Mouse (Mus musculus) forebrain, embryonic 10.5 days (tissue): Measurements from ENCODE around the gene Vmn1r172. TPM values are rescaled to one million over a fixed set of nuclear protein-coding genes. Genes with fewer than 3 reads are reported as not detected.
"Not testable (repeated sequence)": the region's sequence is repeated elsewhere in the genome, so short reads cannot be mapped to it uniquely, and the experiment has no call there.

Experiments
- DNase-seq: peaks from one replicate; pipeline ENCODE4 v3.0.0-alpha.2; 2017; ENCODE audit warnings: low spot score; ENCODE audit errors: extremely low spot score
- H3K27ac ChIP-seq: fragments of 300-500 bp; sonication (generic); 2 replicates; pipeline ENCODE4 v1.5.1; 2016; ENCODE audit warnings: mild to moderate bottlenecking
- H3K27me3 ChIP-seq: fragments of 300-500 bp; sonication (generic); 2 replicates; pipeline ENCODE4 v1.6.1; 2016; ENCODE audit warnings: mild to moderate bottlenecking; ENCODE audit not compliant: poor library complexity, severe bottlenecking
- H3K36me3 ChIP-seq: fragments of 300-500 bp; sonication (generic); replicated peaks from 2 replicates; pipeline ENCODE4 v1.6.1; 2016; ENCODE audit warnings: mild to moderate bottlenecking, moderate library complexity
- H3K4me1 ChIP-seq: fragments of 300-500 bp; sonication (generic); 2 replicates; pipeline ENCODE4 v1.6.1; 2016
- H3K4me3 ChIP-seq: fragments of 300-500 bp; sonication (generic); 2 replicates; pipeline ENCODE4 v1.5.1; 2016; ENCODE audit warnings: mild to moderate bottlenecking, moderate library complexity
- H3K9me3 ChIP-seq: fragments of 300-500 bp; sonication (generic); 2 replicates; pipeline ENCODE4 v1.6.1; 2016; ENCODE audit warnings: mild to moderate bottlenecking, moderate library complexity
- WGBS: fragments of 180-500 bp; shearing (Covaris S2); methylation state at CpG from one replicate; pipeline ENCODE4 v1.1.7; 2016; 5-methylcytosine and 5-hydroxymethylcytosine counted together
- polyA plus RNA-seq: library from polyadenylated mRNA; unstranded; fragments of >200 nt; fragmentation: Nextera tagmentation; extraction: Ambion mirVana; gene quantifications from 2 replicates; pipeline ENCODE4 v1.2.1, GENCODE M21; 2016

The Vmn1r172 gene
- polyA plus RNA-seq, result not detected in 2 replicates

DNA sequence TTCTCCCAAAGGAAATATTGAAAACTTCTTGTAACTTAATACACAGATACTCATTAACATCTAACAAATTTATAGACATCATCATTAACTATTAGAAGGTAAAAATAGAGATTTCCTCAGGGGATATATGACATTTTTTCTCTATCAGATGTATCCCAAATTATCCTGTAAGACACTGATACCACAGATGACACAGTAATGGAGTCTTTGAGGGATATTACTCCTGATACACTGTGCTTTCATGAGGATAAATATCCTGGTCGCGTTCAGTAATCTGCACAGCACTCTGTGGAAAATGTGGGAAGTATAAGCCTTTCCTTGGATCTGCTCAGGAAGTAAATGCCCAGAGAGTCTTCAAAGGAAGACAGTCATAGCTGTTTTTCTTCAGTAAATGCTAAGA lies at the start of gene Vmn1r172:
Gene Vmn1r172 (plus strand): TSS at position 301 of the 400 bp plus-strand sequence.
- Histone ChIP-seq H3K4me1 (no peaks in the 10 kb centered on the region), H3K27me3 (no peaks in the 10 kb centered on the region), H3K4me3 (no peak within 1 kb of the TSS), H3K9me3 (peaks cover 5% of the 10 kb centered on the region), H3K27ac (no peak within 1 kb of the TSS), H3K36me3 (no peaks in the 10 kb centered on the region)
- WGBS, result 69% methylated on average over 2 of the region's 2 CpGs
- no peak for DNase-seq

DNA sequence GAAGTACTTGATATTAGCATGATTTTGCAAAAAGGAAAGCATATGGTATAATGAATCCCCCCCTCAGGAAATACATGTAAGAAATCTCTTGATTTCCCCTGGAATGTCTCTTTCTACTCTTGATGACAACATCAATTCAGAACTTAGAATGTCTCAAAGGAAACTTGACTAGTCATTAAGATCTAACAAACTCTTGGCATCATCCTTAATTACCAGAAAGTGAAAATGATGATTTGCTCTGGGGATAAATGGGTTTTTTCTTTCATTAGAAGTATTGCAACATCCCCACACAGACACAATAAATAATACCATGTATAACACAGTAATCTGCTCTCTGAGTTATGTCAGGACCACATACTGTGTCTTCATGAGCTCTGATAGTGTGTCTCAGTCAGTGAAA lies 27.7 kb upstream of the Vmn1r172 start, which contains the start of gene Vmn1r171:
Gene Vmn1r171 (plus strand): TSS at position 301 of the 400 bp plus-strand sequence.
- Histone ChIP-seq H3K4me1 (no peaks in the 10 kb centered on the region), H3K9me3 (peaks cover 46% of the 10 kb centered on the region), H3K4me3 (no peak within 1 kb of the TSS), H3K36me3 (no peaks in the 10 kb centered on the region), H3K27ac (no peak within 1 kb of the TSS), H3K27me3 (no peaks in the 10 kb centered on the region)
- DNase-seq, result no peak

DNA sequence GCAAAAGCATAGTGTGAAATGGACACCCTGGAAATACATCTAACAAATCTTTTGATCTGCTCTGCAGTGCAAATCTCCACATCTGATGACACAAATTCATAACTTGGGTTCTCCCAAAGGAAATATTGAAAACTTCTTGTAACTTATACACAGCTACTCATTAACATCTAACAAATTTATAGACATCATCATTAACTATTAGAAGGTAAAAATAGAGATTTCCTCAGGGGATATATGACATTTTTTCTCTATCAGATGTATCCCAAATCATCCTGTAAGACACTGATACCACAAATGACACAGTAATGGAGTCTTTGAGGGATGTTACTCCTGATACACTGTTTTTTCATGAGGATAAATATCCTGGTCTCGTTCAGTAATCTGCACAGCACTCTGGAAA lies 42.3 kb downstream of the Vmn1r172 start, which contains the start of gene Vmn1r173:
Gene Vmn1r173 (plus strand): TSS at position 301 of the 400 bp plus-strand sequence.
- H3K4me3 ChIP-seq, H3K27ac ChIP-seq, H3K4me1 ChIP-seq, H3K36me3 ChIP-seq, H3K27me3 ChIP-seq, H3K9me3 ChIP-seq, DNase-seq: not testable (repeated sequence)
- 53% methylated on average over 1 of the region's 1 CpGs for WGBS

Other genes starting within 250 kb of the Vmn1r172 start
- gene Vmn1r167, start 151.1 kb upstream of the Vmn1r172 start, polyA plus RNA-seq, result not detected in 2 replicates
- not detected in 2 replicates for gene Vmn1r168, start 118.6 kb upstream of the Vmn1r172 start, polyA plus RNA-seq
- not detected in 2 replicates for gene Vmn1r169, start 82.8 kb upstream of the Vmn1r172 start, polyA plus RNA-seq
- gene Vmn1r170, start 52.1 kb upstream of the Vmn1r172 start, polyA plus RNA-seq, result not detected in 2 replicates
- gene Vmn1r171, start 27.6 kb upstream of the Vmn1r172 start, polyA plus RNA-seq, result not detected in 2 replicates
- gene Vmn1r173, start 42.4 kb downstream of the Vmn1r172 start, polyA plus RNA-seq, result not detected in 2 replicates
- gene Vmn1r174, start 94.0 kb downstream of the Vmn1r172 start, polyA plus RNA-seq, result not detected in 2 replicates
- gene Vmn1r175, start 152.3 kb downstream of the Vmn1r172 start, polyA plus RNA-seq, result not detected in 2 replicates
- not detected in 2 replicates for gene Vmn1r176, start 179.1 kb downstream of the Vmn1r172 start, polyA plus RNA-seq
- not detected in 2 replicates for gene Vmn1r177, start 208.1 kb downstream of the Vmn1r172 start, polyA plus RNA-seq
- gene Vmn1r178, start 233.7 kb downstream of the Vmn1r172 start, polyA plus RNA-seq, result not detected in 2 replicates